Mouse (Mus musculus) spleen, adult 2 months (tissue): ENCODE measurements around the gene Bag1. TPM values are rescaled to one million over a fixed set of nuclear protein-coding genes. Genes with fewer than 3 reads are reported as not detected.
A peak's percentile ranks its signal among the peaks of the same experiment; 100 is the strongest.

Experiments
- DNase-seq, 2 experiments: peaks; one replicate each; pipeline versions ENCODE4 v3.0.0 to v3.0.0-alpha.2; 2012 to 2021; ENCODE audit warnings: low spot score in 2 of 2, low read depth in 1 of 2
- H3K27ac ChIP-seq: fragments of 200-500 bp; 2 replicates; pipeline ENCODE4 v1.5.1; 2012; ENCODE audit warnings: low read length, inconsistent platforms; ENCODE audit not compliant: insufficient read depth
- H3K27me3 ChIP-seq: fragments of 200-500 bp; 2 replicates; pipeline ENCODE4 v1.6.1; 2012; ENCODE audit warnings: mild to moderate bottlenecking, moderate library complexity, low read length, inconsistent platforms; ENCODE audit not compliant: control insufficient read depth, insufficient read depth
- H3K36me3 ChIP-seq: fragments of 200-500 bp; 2 replicates; pipeline ENCODE4 v1.6.1; 2012; ENCODE audit warnings: mild to moderate bottlenecking, low read length, inconsistent platforms; ENCODE audit not compliant: control insufficient read depth, insufficient read depth
- H3K4me1 ChIP-seq: fragments of 200-500 bp; 2 replicates; pipeline ENCODE4 v1.6.1; 2011; ENCODE audit warnings: inconsistent platforms; ENCODE audit not compliant: control insufficient read depth, insufficient read depth, insufficient read length
- H3K4me3 ChIP-seq: fragments of 200-500 bp; 2 replicates; pipeline ENCODE4 v1.5.1; 2011; ENCODE audit warnings: mild to moderate bottlenecking, inconsistent platforms; ENCODE audit not compliant: insufficient read depth, insufficient read length; ENCODE audit errors: extremely low read depth
- CTCF ChIP-seq: fragments of 200-500 bp; IDR thresholded peaks from 2 replicates; pipeline ENCODE4 v1.5.1; 2011; ENCODE audit warnings: mild to moderate bottlenecking, inconsistent platforms; ENCODE audit not compliant: insufficient read depth, insufficient read length, insufficient replicate concordance; ENCODE audit errors: extremely low read depth
- POLR2A ChIP-seq: fragments of 200-500 bp; IDR thresholded peaks from 2 replicates; pipeline ENCODE4 v1.6.1; 2011; ENCODE audit warnings: low read depth, low read length, inconsistent platforms
- WGBS: fragments of 180-500 bp; shearing (Covaris S2); methylation state at CpG from one replicate; pipeline ENCODE4 v1.1.7; 2018; 5-methylcytosine and 5-hydroxymethylcytosine counted together
- polyA plus RNA-seq: library from polyadenylated mRNA; depleted of rRNA; stranded (reverse); fragments of >200 nt; gene quantifications from 2 replicates; pipeline ENCODE4 v1.2.3, GENCODE M21; 2012

Gene Bag1
- polyA plus RNA-seq, 1 experiment: 43.8 TPM

DNA sequence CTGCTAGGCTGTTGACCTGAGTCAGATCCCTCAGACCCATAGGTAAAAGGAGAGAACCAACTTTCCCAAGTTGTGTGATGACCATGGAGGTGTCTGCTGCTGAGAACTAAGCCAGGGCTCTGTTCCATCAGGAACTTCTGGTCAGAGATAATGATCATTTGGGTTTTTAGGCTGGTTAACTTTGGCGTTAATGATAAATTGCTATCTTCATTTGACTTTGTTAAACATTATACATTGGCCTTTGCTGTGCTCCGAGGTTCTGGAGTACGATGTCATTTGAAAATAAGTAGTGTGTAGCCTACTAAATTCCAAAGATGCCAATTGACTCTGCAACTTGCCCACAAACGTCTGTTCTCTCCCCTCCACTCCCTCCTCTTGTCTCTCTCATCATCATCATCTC lies 21.1 kb upstream of the Bag1 start:
- peaks cover 11% of the 10 kb centered on the region for H3K36me3 ChIP-seq
- WGBS: 78% methylated on average over 4 of the region's 4 CpGs
- no peaks in the 10 kb centered on the region for H3K27me3 ChIP-seq
- DNase-seq: no peak
- no peak for TF ChIP-seq POLR2A
- TF ChIP-seq CTCF: no peak
- no peak overlapping the region for H3K27ac ChIP-seq
- H3K4me3 ChIP-seq: no peak overlapping the region
- peaks cover 4% of the 10 kb centered on the region; the same call in 1 of the 2 replicates for H3K4me1 ChIP-seq

- WGBS: 91% methylated on average over 3 of the region's 3 CpGs
- Histone ChIP-seq H3K27ac (no peak overlapping the region), H3K27me3 (no peaks in the 10 kb centered on the region), H3K36me3 (peaks cover 36% of the 10 kb centered on the region), H3K4me3 (no peak overlapping the region), H3K4me1 (no peaks in the 10 kb centered on the region)
- TF ChIP-seq CTCF: no peak
- no peak for TF ChIP-seq POLR2A
- no peak for DNase-seq
These were observed 15.4 kb upstream of the Bag1 start for GRCm38 (mm10) chr4:40963536-40963935.

- peaks cover 40% of the 10 kb centered on the region for H3K36me3 ChIP-seq
- no peak for DNase-seq
- no peaks in the 10 kb centered on the region for H3K4me1 ChIP-seq
- H3K4me3 ChIP-seq: no peak overlapping the region
- TF ChIP-seq POLR2A (no peak), CTCF (no peak)
- H3K27ac ChIP-seq: no peak overlapping the region
- WGBS: 69% methylated on average over 6 of the region's 6 CpGs
- no peaks in the 10 kb centered on the region for H3K27me3 ChIP-seq
These were observed 7.8 kb upstream of the Bag1 start for GRCm38 (mm10) chr4:40955942-40956341.

DNA sequence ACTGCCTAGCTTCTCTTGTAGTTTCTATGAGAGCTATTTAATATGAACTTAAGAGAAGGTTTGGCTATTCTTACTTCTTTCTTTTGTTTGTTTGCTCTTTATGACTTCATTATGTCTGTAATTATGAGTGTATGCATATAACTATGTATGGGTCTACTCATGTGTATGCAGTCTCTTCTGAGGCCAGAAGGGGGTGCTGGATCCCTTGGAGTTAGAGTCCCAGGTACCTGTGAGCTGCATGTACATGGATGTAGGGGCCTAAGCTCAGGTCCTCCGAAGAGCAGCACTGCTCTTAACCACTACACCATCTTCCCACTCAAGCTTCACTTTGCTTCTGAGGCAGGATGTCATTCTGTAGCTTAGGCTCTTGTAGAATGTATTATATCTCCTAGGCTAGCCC lies 5.4 kb upstream of the Bag1 start:
- Histone ChIP-seq H3K27me3 (no peaks in the 10 kb centered on the region), H3K4me1 (no peaks in the 10 kb centered on the region), H3K4me3 (no peak overlapping the region), H3K36me3 (peaks cover 26% of the 10 kb centered on the region), H3K27ac (no peak overlapping the region)
- 83% methylated on average over 1 of the region's 1 CpGs for WGBS
- TF ChIP-seq POLR2A (no peak), CTCF (peak; percentile 14; the same call in 1 of the 2 replicates)
- DNase-seq: peak in 1 of 2 experiments; percentile 13

DNA sequence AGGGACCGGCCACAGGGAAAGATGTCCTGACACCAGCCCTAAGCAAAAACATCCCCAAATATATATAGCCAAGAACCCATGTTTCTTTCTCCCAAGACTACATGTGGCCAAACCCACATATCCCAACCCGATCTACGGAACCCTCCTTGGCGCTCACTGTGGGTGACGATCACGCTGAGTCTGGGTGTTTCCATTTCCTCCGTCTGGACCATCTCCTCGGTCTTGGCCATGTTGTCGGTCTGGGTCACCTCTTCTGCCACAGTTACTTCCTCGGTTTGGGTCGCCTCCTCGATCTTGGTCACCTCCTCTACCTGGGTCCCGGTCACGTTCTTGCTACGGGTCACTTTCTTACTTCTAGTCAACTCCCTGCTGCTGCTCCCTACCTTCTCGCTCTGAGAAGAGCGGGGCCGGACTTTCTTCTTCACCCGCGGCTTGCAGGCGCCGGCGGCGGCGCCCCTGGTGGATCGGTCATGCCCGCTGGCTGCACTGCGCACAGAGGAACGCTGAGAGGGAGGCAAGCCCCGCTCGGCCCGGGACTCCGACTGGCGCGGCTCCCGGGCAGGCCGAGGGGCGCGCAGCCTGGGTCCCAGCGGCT lies 432 bp downstream of the Bag1 start:
- no peaks in the 10 kb centered on the region for H3K27me3 ChIP-seq
- 1% methylated on average over 39 of the region's 40 CpGs for WGBS
- TF ChIP-seq POLR2A: no peak
- no peak for TF ChIP-seq CTCF
- peaks cover 2% of the 10 kb centered on the region; the same call in 1 of the 2 replicates for H3K4me1 ChIP-seq
- H3K4me3 ChIP-seq: peak overlapping the region; percentile 77
- peaks cover 13% of the 10 kb centered on the region for H3K36me3 ChIP-seq
- H3K27ac ChIP-seq: peak overlapping the region; percentile 77
- peak in 1 of 2 experiments; percentile 3 for DNase-seq

- no peak overlapping the region for H3K27ac ChIP-seq
- peaks cover 21% of the 10 kb centered on the region for H3K36me3 ChIP-seq
These were observed 1.5 kb downstream of the Bag1 start for GRCm38 (mm10) chr4:40946516-40947121.

DNA sequence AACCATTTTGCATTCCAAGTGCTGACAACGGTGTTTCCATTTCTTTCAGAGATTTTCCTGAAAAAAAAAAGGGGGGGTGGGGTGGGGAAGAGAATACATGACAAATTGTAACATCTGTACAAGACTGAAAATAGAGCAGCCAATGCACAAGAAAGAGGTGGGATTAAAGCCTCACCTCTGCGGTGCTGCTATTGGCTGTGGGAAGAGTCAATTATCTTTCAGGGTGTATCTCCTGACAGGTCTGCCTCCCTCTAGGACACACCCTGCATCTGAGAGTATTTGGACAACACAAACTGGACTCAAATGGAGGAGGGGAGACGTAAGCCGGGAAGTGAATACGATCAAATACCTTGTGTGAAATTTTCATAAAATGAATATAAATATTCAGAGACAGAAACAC lies 4.4 kb downstream of the Bag1 start:
- no peak overlapping the region for H3K4me3 ChIP-seq
- H3K27me3 ChIP-seq: no peaks in the 10 kb centered on the region
- H3K27ac ChIP-seq: no peak overlapping the region
- TF ChIP-seq CTCF (no peak), POLR2A (no peak)
- peaks cover 2% of the 10 kb centered on the region; the same call in 1 of the 2 replicates for H3K4me1 ChIP-seq
- peaks cover 36% of the 10 kb centered on the region for H3K36me3 ChIP-seq
- 95% methylated on average over 5 of the region's 5 CpGs for WGBS
- no peak for DNase-seq

More at GRCm38 (mm10) chr4:40946516-40947121, 1.5 kb downstream of the Bag1 start:
- H3K27me3 ChIP-seq: no peaks in the 10 kb centered on the region
- peaks cover 2% of the 10 kb centered on the region; the same call in 1 of the 2 replicates for H3K4me1 ChIP-seq
- no peak overlapping the region for H3K4me3 ChIP-seq
- no peak for TF ChIP-seq POLR2A
- TF ChIP-seq CTCF: no peak
- WGBS: 80% methylated on average over 7 of the region's 7 CpGs
- no peak for DNase-seq
